Mouse (Mus musculus): ENCODE results near the gene 4933416C03Rik.

DNA sequence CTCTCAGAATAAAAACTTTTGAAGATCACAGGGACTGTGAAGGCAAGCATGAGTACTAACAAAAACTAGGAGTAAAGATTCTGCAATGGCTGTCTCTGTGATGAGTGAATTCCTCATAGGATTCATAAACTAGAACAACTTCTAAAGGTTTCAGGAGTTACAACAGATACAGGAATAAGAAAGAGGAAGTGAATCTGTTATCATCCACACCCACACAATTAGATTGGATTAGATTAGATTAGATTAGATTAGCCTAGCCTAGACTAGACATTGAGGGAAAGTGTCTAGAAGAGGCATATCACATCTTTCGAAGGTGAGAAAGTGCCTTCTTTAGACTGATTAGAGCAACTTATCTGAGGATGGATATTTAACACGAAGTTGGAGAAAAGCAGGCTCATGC is 21.5 kb upstream of the 4933416C03Rik start:
- TF ChIP-seq E2F4 (IDR thresholded peaks at IDR 0.05; ENCODE audit: insufficient read depth) (no peak), REST (IDR thresholded peaks at IDR 0.05; ENCODE audit: insufficient read depth, insufficient read length) (no peak), MYOD1 (IDR thresholded peaks at IDR 0.05; ENCODE audit: control insufficient read depth in 1 of 3, insufficient read length in 2 of 3, low read depth in 2 of 3) (no peak), MYOG (IDR thresholded peaks at IDR 0.05; ENCODE audit: control insufficient read depth in 1 of 3, insufficient read depth in 1 of 3, insufficient read length in 2 of 3, low read depth in 2 of 3) (no peak), POLR2A (IDR thresholded peaks at IDR 0.05; ENCODE audit: insufficient read length, low read depth) (no peak), USF1 (IDR thresholded peaks at IDR 0.05; ENCODE audit: low read depth) (no peak), POLR2AphosphoS2 (IDR thresholded peaks at IDR 0.05; ENCODE audit: insufficient read length, low read depth) (no peak)
